Mouse (Mus musculus) midbrain, embryonic 14.5 days (tissue): Measurements from ENCODE around the gene Hist1h2bm. TPM values are rescaled to one million over a fixed set of nuclear protein-coding genes. Genes with fewer than 3 reads are reported as not detected.
"Not testable (repeated sequence)": the region's sequence is repeated elsewhere in the genome, so short reads cannot be mapped to it uniquely, and the experiment has no call there.

ENCODE experiments used
- ATAC-seq: fragments of 200-750 bp; cut with Nextera tagmentation; 2 replicates; pipeline ENCODE4 v1.8.0; 2017; ENCODE audit warnings: moderate number of reproducible peaks, moderate library complexity; ENCODE audit not compliant: low FRiP score, low TSS enrichment
- DNase-seq: peaks from one replicate; pipeline ENCODE4 v3.0.0-alpha.2; 2015
- H3K27ac ChIP-seq: fragments of 300-500 bp; sonication (generic); replicated peaks from 2 replicates; pipeline ENCODE4 v1.5.1; 2014; ENCODE audit warnings: mild to moderate bottlenecking, low read depth, low read length, moderate library complexity
- H3K27me3 ChIP-seq: fragments of 300-500 bp; sonication (generic); 2 replicates; pipeline ENCODE4 v1.6.1; 2014; ENCODE audit warnings: low read length, control low read depth, mixed read lengths; ENCODE audit not compliant: control insufficient read depth, insufficient read depth
- H3K36me3 ChIP-seq: fragments of 300-500 bp; sonication (generic); 2 replicates; pipeline ENCODE4 v1.6.1; 2014; ENCODE audit warnings: low read length, control low read depth; ENCODE audit not compliant: control insufficient read depth, insufficient read depth
- H3K4me1 ChIP-seq: fragments of 300-500 bp; sonication (generic); 2 replicates; pipeline ENCODE4 v1.6.1; 2014; ENCODE audit warnings: mild to moderate bottlenecking, antibody characterized with exemption, low read length, control low read depth; ENCODE audit not compliant: control insufficient read depth, insufficient read depth
- H3K4me2 ChIP-seq: fragments of 300-500 bp; sonication (generic); 2 replicates; pipeline ENCODE4 v1.6.1; 2014; ENCODE audit warnings: mild to moderate bottlenecking, low read length, moderate library complexity
- H3K4me3 ChIP-seq: fragments of 300-500 bp; sonication (generic); replicated peaks from 2 replicates; pipeline ENCODE4 v1.5.1; 2014; ENCODE audit warnings: low read depth, low read length
- H3K9ac ChIP-seq: fragments of 300-500 bp; sonication (generic); replicated peaks from 2 replicates; pipeline ENCODE4 v1.6.1; 2014; ENCODE audit warnings: mild to moderate bottlenecking, low read length, moderate library complexity
- H3K9me3 ChIP-seq: fragments of 300-500 bp; sonication (generic); 2 replicates; pipeline ENCODE4 v1.6.1; 2016; ENCODE audit warnings: low read length, control low read depth, mixed read lengths; ENCODE audit not compliant: control insufficient read depth
- WGBS: fragments of 180-500 bp; shearing (Covaris S2); extraction: QIAGEN DNeasy Blood & Tissue Kit; methylation state at CpG from one replicate; pipeline ENCODE4 v1.1.7; 2014; 5-methylcytosine and 5-hydroxymethylcytosine counted together
- microRNA-seq: library from miRNA; unstranded; fragments of <30 nt; microRNA quantifications from one replicate; pipeline ENCODE4, GENCODE M21; 2016
- polyA plus RNA-seq: library from polyadenylated mRNA; unstranded; fragments of >200 nt; fragmentation: Nextera tagmentation; extraction: Ambion mirVana; gene quantifications from 2 replicates; pipeline ENCODE4 v1.2.1, GENCODE M21; 2014

Hist1h2bm gene
- polyA plus RNA-seq, 1 experiment from 2014 or later: 1.1 TPM

GRCm38 (mm10) chr13:21754294-21755001 is 32.6 kb downstream of the Hist1h2bm start:
- peak overlapping the region; percentile 87 for H3K27ac ChIP-seq
- H3K4me3 ChIP-seq: peak overlapping the region; percentile 40
- H3K4me2 ChIP-seq: peak overlapping the region; percentile 74
- peak overlapping the region; percentile 24; the same call in 1 of the 2 replicates for H3K9ac ChIP-seq
- H3K36me3 ChIP-seq, H3K9me3 ChIP-seq, H3K27me3 ChIP-seq, ATAC-seq: not testable (repeated sequence)
- DNase-seq: peak; percentile 69
- peaks cover 18% of the 10 kb centered on the region for H3K4me1 ChIP-seq
- WGBS: 0% methylated on average over 20 of the region's 26 CpGs

- 61% methylated on average over 1 of the region's 1 CpGs for WGBS
Observed at GRCm38 (mm10) chr13:21755707-21756106, 33.9 kb downstream of the Hist1h2bm start.

More at GRCm38 (mm10) chr13:21755707-21756106, 33.9 kb downstream of the Hist1h2bm start:
- Histone ChIP-seq H3K9ac (no peak overlapping the region), H3K4me2 (no peak overlapping the region), H3K9me3 (no peaks in the 10 kb centered on the region), H3K36me3 (no peaks in the 10 kb centered on the region), H3K27me3 (no peaks in the 10 kb centered on the region), H3K4me1 (peaks cover 14% of the 10 kb centered on the region), H3K4me3 (no peak overlapping the region), H3K27ac (no peak overlapping the region)
- no peak for ATAC-seq
- DNase-seq: no peak

Small RNA genes lying within 50 kb of the gene (microRNA-seq; reads per million reads assigned to microRNA genes)
- gene Gm44357: not detected
- gene Gm44367: not detected
- gene Gm44454: not detected

Other genes starting within 250 kb of the Hist1h2bm start
- gene Zkscan4, start 243.1 kb upstream of the Hist1h2bm start, polyA plus RNA-seq: 8.8 and 9.7 TPM in 2 replicates
- not detected in 2 replicates for gene Gm10065, start 242.6 kb upstream of the Hist1h2bm start, polyA plus RNA-seq
- gene AK157302, start 226.8 kb upstream of the Hist1h2bm start, polyA plus RNA-seq: 0.34 and 0.54 TPM in 2 replicates
- gene Gm11273, start 220.6 kb upstream of the Hist1h2bm start, polyA plus RNA-seq: 4.7 and 6.6 TPM in 2 replicates
- 6.1 and 10.9 TPM in 2 replicates for gene Zkscan8, start 190.9 kb upstream of the Hist1h2bm start, polyA plus RNA-seq
- 0.07 and 0.20 TPM in 2 replicates for gene Olfr1366, start 179.2 kb upstream of the Hist1h2bm start, polyA plus RNA-seq
- 0.05 and 0.13 TPM in 2 replicates for gene Olfr1535, start 162.2 kb upstream of the Hist1h2bm start, polyA plus RNA-seq
- not detected in 2 replicates for gene Olfr1364, start 140.3 kb upstream of the Hist1h2bm start, polyA plus RNA-seq
- not detected in 2 replicates for gene Olfr1362, start 108.0 kb upstream of the Hist1h2bm start, polyA plus RNA-seq
- not detected in 2 replicates for gene Olfr11, start 79.5 kb upstream of the Hist1h2bm start, polyA plus RNA-seq
- gene Olfr1361, start 58.7 kb upstream of the Hist1h2bm start, polyA plus RNA-seq: not detected in 2 replicates
- gene Olfr1360, start 44.6 kb upstream of the Hist1h2bm start, polyA plus RNA-seq: not detected in 2 replicates
- gene Olfr1359, start 23.9 kb upstream of the Hist1h2bm start, polyA plus RNA-seq: not detected in 2 replicates
- 1.2 TPM in 1 of 2 replicates, not detected in the other for gene Hist1h2bl, start 5.9 kb upstream of the Hist1h2bm start, polyA plus RNA-seq
- gene Hist1h2ai, start 5.6 kb upstream of the Hist1h2bm start, polyA plus RNA-seq: 13.6 and 22.1 TPM in 2 replicates
- gene Hist1h3h, start 4.4 kb upstream of the Hist1h2bm start, polyA plus RNA-seq: 2.9 and 6.0 TPM in 2 replicates
- gene Hist1h4j, start 13.0 kb downstream of the Hist1h2bm start, polyA plus RNA-seq: 0.66 TPM in 2 replicates
- gene Hist1h4k, start 28.5 kb downstream of the Hist1h2bm start, polyA plus RNA-seq: 2.3 TPM in 1 of 2 replicates, not detected in the other
- 2.4 and 4.4 TPM in 2 replicates for gene Hist1h2ak, start 31.8 kb downstream of the Hist1h2bm start, polyA plus RNA-seq
- 1.0 and 1.6 TPM in 2 replicates for gene Hist1h2bn, start 32.1 kb downstream of the Hist1h2bm start, polyA plus RNA-seq
- 1.8 and 4.0 TPM in 2 replicates for gene Hist1h1b, start 58.6 kb downstream of the Hist1h2bm start, polyA plus RNA-seq
- gene Hist1h3i, start 61.3 kb downstream of the Hist1h2bm start, polyA plus RNA-seq: 49.4 and 58.4 TPM in 2 replicates
- 3.1 TPM in 1 of 2 replicates, not detected in the other for gene Hist1h2an, start 65.2 kb downstream of the Hist1h2bm start, polyA plus RNA-seq
- not detected in 2 replicates for gene Hist1h2bp, start 65.4 kb downstream of the Hist1h2bm start, polyA plus RNA-seq
- gene Hist1h2bq, start 88.2 kb downstream of the Hist1h2bm start, polyA plus RNA-seq: 4.2 and 4.5 TPM in 2 replicates
- not detected in 2 replicates for gene Hist1h2ao, start 88.4 kb downstream of the Hist1h2bm start, polyA plus RNA-seq
- not detected in 2 replicates for gene Hist1h4m, start 89.7 kb downstream of the Hist1h2bm start, polyA plus RNA-seq
- gene Hist1h4n, start 110.2 kb downstream of the Hist1h2bm start, polyA plus RNA-seq: 5.7 and 9.6 TPM in 2 replicates
- 613 and 855 TPM in 2 replicates for gene Hist1h2ap, start 111.5 kb downstream of the Hist1h2bm start, polyA plus RNA-seq
- gene Hist1h2br, start 111.7 kb downstream of the Hist1h2bm start, polyA plus RNA-seq: 4.0 and 4.1 TPM in 2 replicates
- 16.8 and 18.2 TPM in 2 replicates for gene Zfp184, start 223.1 kb downstream of the Hist1h2bm start, polyA plus RNA-seq